Mouse (Mus musculus) megakaryocyte, embryonic 14.5 days (primary cell): Measurements from ENCODE around the gene Dtx4.

Experiments used
- FLI1 ChIP-seq: IDR thresholded peaks from 2 replicates; pipeline ENCODE4 v1.6.1; 2012; ENCODE audit warnings: low read length, inconsistent platforms, mixed read lengths
- GATA1 ChIP-seq: IDR thresholded peaks from 3 replicates; pipeline ENCODE4 v1.6.1; 2012; ENCODE audit warnings: mixed read lengths, low read length, inconsistent platforms, borderline replicate concordance

GRCm38 (mm10) chr19:12518541-12518890 is 17.3 kb upstream of the Dtx4 start:
- no peak for TF ChIP-seq GATA1
- TF ChIP-seq FLI1 = no peak
